8 mouse cellular contexts compared by ENCODE assay signal in the genomic region with DNA sequence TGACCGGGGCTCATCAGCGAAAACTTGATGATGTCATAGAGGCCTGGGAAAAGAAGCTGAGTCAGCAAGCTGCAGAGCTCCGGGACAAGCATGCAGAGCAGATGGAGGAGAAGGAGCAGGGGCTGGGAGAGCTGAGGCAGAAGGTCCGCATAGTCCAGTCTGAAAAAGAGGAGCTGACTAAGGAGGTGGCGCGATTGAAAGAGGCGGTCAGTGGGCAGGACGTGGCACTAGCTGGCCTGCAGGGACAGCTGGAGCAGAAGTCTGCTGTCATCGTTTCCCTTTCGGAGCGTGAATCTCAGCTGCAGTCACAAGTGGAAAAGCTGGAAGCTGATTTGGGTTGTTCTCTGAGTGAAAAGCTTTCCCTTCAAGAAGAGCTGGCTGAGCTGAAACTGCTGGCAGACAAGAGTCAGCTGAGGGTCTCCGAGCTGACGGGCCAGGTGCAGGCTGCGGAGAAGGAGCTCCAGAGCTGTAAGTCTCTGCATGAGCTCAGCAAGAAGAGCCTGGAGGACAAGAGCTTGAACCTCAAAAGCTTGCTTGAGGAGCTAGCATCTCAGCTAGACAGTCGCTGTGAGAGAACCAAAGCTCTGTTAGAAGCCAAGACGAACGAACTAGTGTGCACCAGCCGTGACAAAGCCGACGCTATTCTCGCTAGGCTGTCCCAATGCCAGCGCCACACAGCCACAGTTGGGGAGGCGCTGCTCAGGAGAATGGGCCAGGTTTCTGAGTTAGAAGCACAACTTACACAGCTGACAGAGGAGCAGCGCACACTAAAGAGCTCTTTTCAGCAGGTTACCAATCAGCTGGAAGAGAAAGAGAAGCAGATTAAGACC. TPM values are rescaled to one million over a fixed set of nuclear protein-coding genes. Genes with fewer than 3 reads are reported as not detected.
DNase-seq lines count a peak whose midpoint lies in the region; ATAC-seq lines count a peak whose summit lies in the region.

No protein-coding gene starts in this region.

- H3K36me3 ChIP-seq in liver, embryonic 11.5 days (ENCODE audit: control insufficient read depth, insufficient read depth, low read length) = peaks cover 49% of the 10 kb centered on the region

- H3K27me3 ChIP-seq in liver, embryonic 11.5 days (replicated peaks; ENCODE audit: control insufficient read depth, insufficient read depth, low read length) = no peaks in the 10 kb centered on the region

- 90% methylated on average over 24 of the region's 24 CpGs for WGBS in liver, embryonic 11.5 days

- DNase-seq in liver = peak; percentile 9
- DNase-seq in liver, embryonic 11.5 days (ENCODE audit: low spot score) = no peak
- DNase-seq in gastrocnemius, postnatal 10 days = peak; percentile 30
- peak; percentile 24 for DNase-seq in layer of hippocampus, postnatal 25 days (ENCODE audit: extremely low spot score in 1 of 2, low spot score in 1 of 2)
- DNase-seq in right cerebral cortex, adult 2 months (ENCODE audit: low spot score in 2 of 2) = peak; percentile 61 to 62
- DNase-seq in thymus, postnatal 0 days (ENCODE audit: low spot score) = no peak
- DNase-seq in embryo, embryonic 9.5 days (ENCODE audit: extremely low spot score) = no peak

- no peak overlapping the region for H3K4me2 ChIP-seq in liver, embryonic 11.5 days

- no peaks in the 10 kb centered on the region for H3K9me3 ChIP-seq in liver, embryonic 11.5 days (ENCODE audit: control insufficient read depth, low read length)

- no peak overlapping the region for H3K27ac ChIP-seq in liver, embryonic 11.5 days (ENCODE audit: low read depth, low read length)

- H3K4me1 ChIP-seq in liver, embryonic 11.5 days (replicated peaks; ENCODE audit: control insufficient read depth, insufficient read depth, low read length) = no peaks in the 10 kb centered on the region

- no peak overlapping the region for H3K4me3 ChIP-seq in liver, embryonic 11.5 days (ENCODE audit: low read depth, low read length)

- no peak for ATAC-seq in liver, embryonic 11.5 days (replicated peaks; ENCODE audit: low FRiP score)
- no peak for ATAC-seq in megakaryocyte, adult 5-6 weeks (ENCODE audit: poor library complexity, severe bottlenecking)

- H3K9ac ChIP-seq in liver, embryonic 11.5 days (ENCODE audit: low read depth, low read length) = no peak overlapping the region

RNA-seq across cellular contexts. Expression of a gene that starts 49.3 kb away (rescaled TPM):
- 6.2 and 7.0 TPM in 2 replicates for polyA plus RNA-seq in liver, embryonic 11.5 days (2014; fragmentation: Nextera tagmentation; extraction: Ambion mirVana)
- total RNA-seq in gastrocnemius, postnatal 10 days (2021) = 10 to 100 TPM; 27.0 to 31.1 TPM
- 1 to 10 TPM; 4.9 to 5.6 TPM for total RNA-seq in layer of hippocampus, postnatal 25 days (2021)
- 0.87 TPM in 1 of 2 replicates, not detected in the other for total RNA-seq in megakaryocyte, adult 5-6 weeks (2015)
- 0.04 and 0.28 TPM in 2 replicates for total RNA-seq in megakaryocyte, adult 5-6 weeks (2017)
- polyA plus RNA-seq in thymus, postnatal 0 days (2015; fragmentation: Nextera tagmentation; extraction: Ambion mirVana) = 1.9 and 3.3 TPM in 2 replicates

RNA-seq across cellular contexts. Expression of a gene that starts 51.1 kb away (rescaled TPM):
- 39.5 and 42.9 TPM in 2 replicates for polyA plus RNA-seq in liver, embryonic 11.5 days (2014; fragmentation: Nextera tagmentation; extraction: Ambion mirVana)
- 100 to 1,000 TPM; 144 to 160 TPM for total RNA-seq in gastrocnemius, postnatal 10 days (2021)
- 10 to 100 TPM; 69.2 to 98.9 TPM for total RNA-seq in layer of hippocampus, postnatal 25 days (2021)
- 20.7 and 27.3 TPM in 2 replicates for total RNA-seq in megakaryocyte, adult 5-6 weeks (2015)
- total RNA-seq in megakaryocyte, adult 5-6 weeks (2017) = 46.0 and 57.2 TPM in 2 replicates
- polyA plus RNA-seq in thymus, postnatal 0 days (2015; fragmentation: Nextera tagmentation; extraction: Ambion mirVana) = 28.4 and 34.1 TPM in 2 replicates

Comparison
In these comparisons a context has a peak if more than half of its experiments do, and no peak if none do; other contexts are left out.
1. DNase-seq: peak in liver (single experiment), gastrocnemius, postnatal 10 days (single experiment), layer of hippocampus, postnatal 25 days (2 of 2) and right cerebral cortex, adult 2 months (2 of 2); none in liver, embryonic 11.5 days (single experiment), thymus, postnatal 0 days (single experiment) and embryo, embryonic 9.5 days (single experiment).
2. RNA of a gene that starts 49.3 kb away (total RNA-seq): 27.0 to 31.1 TPM in gastrocnemius, postnatal 10 days; 4.9 to 5.6 TPM in layer of hippocampus, postnatal 25 days and 0.04 to 0.87 TPM in megakaryocyte, adult 5-6 weeks; every median in the first group is over 4 times any median in the second.